Comparison of ENCODE assay signal across 1 mouse cellular context in genomic region chr16:4683581-4684456, GRCm38 (mm10).
TF ChIP-seq lines count a peak whose summit lies in the region.

No protein-coding gene starts in this region.

TF ChIP-seq in MEL, 35 proteins besides CTCF, POLR2A, EP300 and RAD21:
- TF ChIP-seq ETS1 (IDR thresholded peaks at IDR 0.05; ENCODE audit: low read depth, low read length) (peak; percentile 65), ZC3H11A (IDR thresholded peaks at IDR 0.05; ENCODE audit: low read depth, low read length) (no peak), MEF2A (IDR thresholded peaks at IDR 0.05; ENCODE audit: extremely low read depth, insufficient replicate concordance, low read depth, low read length, poor library complexity, severe bottlenecking) (no peak), CHD2 (IDR thresholded peaks at IDR 0.05; ENCODE audit: low read length) (no peak; the same call in 1 of the 2 replicates), KAT2A (conservative IDR thresholded peaks at IDR 0.05; ENCODE audit: low read depth, low read length) (peak; percentile 59), ZMIZ1 (IDR thresholded peaks at IDR 0.05; ENCODE audit: low read depth, low read length) (peak; percentile 76), NRF1 (IDR thresholded peaks at IDR 0.05; ENCODE audit: insufficient read depth, low read depth, low read length, poor library complexity, severe bottlenecking) (peak; percentile 91), POLR2AphosphoS2 (IDR thresholded peaks at IDR 0.05; ENCODE audit: low read length) (peak; percentile 94), ZNF384 (IDR thresholded peaks at IDR 0.05; ENCODE audit: low read depth, low read length) (no peak), E2F4 (IDR thresholded peaks at IDR 0.05; ENCODE audit: borderline replicate concordance, low read depth, low read length) (peak; percentile 64; the same call in 1 of the 2 replicates), SIN3A (IDR thresholded peaks at IDR 0.05; ENCODE audit: low read length) (peak; percentile 87), RCOR1 (IDR thresholded peaks at IDR 0.05; ENCODE audit: low read depth, low read length) (0 out of 2 replicates have a peak, but pooled peaks have one; percentile 32), GATA1 (IDR thresholded peaks at IDR 0.05; ENCODE audit: low read depth, low read length) (peak; percentile 53), MAX (IDR thresholded peaks at IDR 0.05; ENCODE audit: low read length) (peak; percentile 83), MYB (IDR thresholded peaks at IDR 0.05; ENCODE audit: low read depth, low read length) (no peak; the same call in 1 of the 2 replicates), TAL1 (IDR thresholded peaks at IDR 0.05; ENCODE audit: low read length) (no peak), MAFK (IDR thresholded peaks at IDR 0.05; ENCODE audit: borderline replicate concordance, low read depth, low read length) (no peak), MXI1 (IDR thresholded peaks at IDR 0.05; ENCODE audit: low read depth, low read length) (peak; percentile 87), NELFE (IDR thresholded peaks at IDR 0.05; ENCODE audit: low read depth, low read length) (peak; percentile 96), CHD1 (IDR thresholded peaks at IDR 0.05; ENCODE audit: low read depth, low read length) (no peak; the same call in 1 of the 2 replicates), GABPA (IDR thresholded peaks at IDR 0.05; ENCODE audit: low read depth, low read length) (no peak), MAZ (IDR thresholded peaks at IDR 0.05; ENCODE audit: low read depth, low read length) (peak; percentile 75; the same call in 1 of the 2 replicates), POLR2AphosphoS5 (IDR thresholded peaks at IDR 0.05; ENCODE audit: borderline replicate concordance, low read depth, low read length) (no peak), UBTF (IDR thresholded peaks at IDR 0.05; ENCODE audit: borderline replicate concordance, insufficient read depth, low read depth, low read length) (no peak), USF1 (IDR thresholded peaks at IDR 0.05; ENCODE audit: low read depth, low read length) (peak; percentile 33; the same call in 1 of the 2 replicates), TCF12 (IDR thresholded peaks at IDR 0.05; ENCODE audit: low read depth, low read length) (peak; percentile 90), JUND (IDR thresholded peaks at IDR 0.05; ENCODE audit: low read depth, low read length) (no peak), USF2 (IDR thresholded peaks at IDR 0.05; ENCODE audit: borderline replicate concordance in 1 of 2, insufficient read depth in 1 of 2, low read depth in 1 of 2, low read length in 2 of 2) (no peak), ZKSCAN1 (IDR thresholded peaks at IDR 0.05; ENCODE audit: low read depth, low read length) (no peak), SMC3 (IDR thresholded peaks at IDR 0.05; ENCODE audit: low read depth, low read length) (no peak), HCFC1 (IDR thresholded peaks at IDR 0.05; ENCODE audit: low read depth, low read length) (peak; percentile 99), TBP (IDR thresholded peaks at IDR 0.05; ENCODE audit: low read depth, low read length) (peak; percentile 84; the same call in 1 of the 2 replicates), BHLHE40 (IDR thresholded peaks at IDR 0.05; ENCODE audit: borderline replicate concordance, low read depth, low read length) (no peak), MYC (IDR thresholded peaks at IDR 0.05; ENCODE audit: low read depth, low read length) (peak; percentile 91), ELF1 (IDR thresholded peaks at IDR 0.05; ENCODE audit: low read depth, low read length) (peak; percentile 79)
TF ChIP-seq in MEL: peak in this region for 19.
